Mouse (Mus musculus) heart, embryonic 11.5 days (tissue): ENCODE results near the gene Plod1. TPM values are rescaled to one million over a fixed set of nuclear protein-coding genes. Genes with fewer than 3 reads are reported as not detected.

Source experiments
- ATAC-seq: fragments of 200-750 bp; cut with Nextera tagmentation; replicated peaks from 2 replicates; pipeline ENCODE4 v1.8.0; 2017; ENCODE audit warnings: moderate library complexity; ENCODE audit not compliant: insufficient number of reproducible peaks, low FRiP score, low TSS enrichment
- H3K27ac ChIP-seq: fragments of 300-500 bp; sonication (generic); 2 replicates; pipeline ENCODE4 v1.5.1; 2014; ENCODE audit warnings: mild to moderate bottlenecking, low read depth, low read length
- H3K27me3 ChIP-seq: fragments of 300-500 bp; sonication (generic); 2 replicates; pipeline ENCODE4 v1.6.1; 2014; ENCODE audit warnings: mild to moderate bottlenecking, low read length, mixed read lengths; ENCODE audit not compliant: control insufficient read depth, insufficient read depth
- H3K36me3 ChIP-seq: fragments of 300-500 bp; sonication (generic); 2 replicates; pipeline ENCODE4 v1.6.1; 2014; ENCODE audit warnings: mild to moderate bottlenecking, low read length, moderate library complexity, mixed read lengths; ENCODE audit not compliant: control insufficient read depth, insufficient read depth
- H3K4me1 ChIP-seq: fragments of 300-500 bp; sonication (generic); 2 replicates; pipeline ENCODE4 v1.6.1; 2014; ENCODE audit warnings: low read length; ENCODE audit not compliant: control insufficient read depth, insufficient read depth
- H3K4me2 ChIP-seq: fragments of 300-500 bp; sonication (generic); 2 replicates; pipeline ENCODE4 v1.6.1; 2014; ENCODE audit warnings: mild to moderate bottlenecking, moderate library complexity
- H3K4me3 ChIP-seq: fragments of 300-500 bp; sonication (generic); 2 replicates; pipeline ENCODE4 v1.5.1; 2014; ENCODE audit warnings: low read depth, low read length
- H3K9ac ChIP-seq: fragments of 300-500 bp; sonication (generic); 2 replicates; pipeline ENCODE4 v1.6.1; 2014; ENCODE audit warnings: mild to moderate bottlenecking, low read depth, low read length, moderate library complexity
- H3K9me3 ChIP-seq: fragments of 300-500 bp; sonication (generic); replicated peaks from 2 replicates; pipeline ENCODE4 v1.6.1; 2016; ENCODE audit warnings: low read length; ENCODE audit not compliant: control insufficient read depth
- WGBS: fragments of 180-500 bp; shearing (Covaris S2); extraction: QIAGEN DNeasy Blood & Tissue Kit; methylation state at CpG from one replicate; pipeline ENCODE4 v1.1.7; 2014; ENCODE audit not compliant: insufficient replicate concordance; 5-methylcytosine and 5-hydroxymethylcytosine counted together
- polyA plus RNA-seq: library from polyadenylated mRNA; unstranded; fragments of >200 nt; fragmentation: Nextera tagmentation; extraction: Ambion mirVana; gene quantifications from 2 replicates; pipeline ENCODE4 v1.2.1, GENCODE M21; 2014

Plod1 gene
- 40.1 and 50.2 TPM in 2 replicates for polyA plus RNA-seq

DNA sequence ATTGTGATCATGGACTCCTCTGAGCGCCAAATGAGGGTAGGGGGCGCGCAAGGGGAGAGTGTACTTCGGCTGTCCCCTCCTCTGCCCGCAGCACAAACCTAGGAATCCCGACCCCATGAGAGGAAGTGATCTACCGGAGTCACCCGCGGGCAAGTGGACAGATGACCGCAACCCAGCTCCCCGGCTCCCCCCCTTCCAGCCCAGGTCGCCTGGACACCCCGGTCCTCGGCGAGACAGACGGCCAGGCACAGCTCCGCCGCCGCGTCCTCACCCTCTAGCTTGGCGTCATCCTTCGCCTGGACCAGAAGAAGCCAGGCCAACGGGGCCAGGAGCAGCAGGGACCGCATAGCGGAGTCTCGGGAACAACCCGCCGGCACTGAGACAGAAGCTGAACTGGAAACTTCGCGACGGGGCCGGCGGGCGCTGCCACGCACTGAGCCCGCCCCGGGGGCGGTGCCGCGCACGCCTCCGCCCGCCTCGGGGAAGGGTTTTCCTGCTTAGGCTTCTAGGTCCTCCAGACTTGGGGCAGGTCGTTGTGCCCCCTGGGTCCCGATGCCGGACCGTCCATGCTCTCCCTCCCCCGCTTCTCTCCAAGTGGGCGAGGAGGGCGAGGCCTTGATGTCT, at the start of gene Plod1:
Gene Plod1 (minus strand): TSS at position 437 of the 624 bp plus-strand sequence.
- H3K4me1 ChIP-seq: peaks cover 7% of the 10 kb centered on the region
- H3K27me3 ChIP-seq: no peaks in the 10 kb centered on the region
- H3K9ac ChIP-seq: peak within 1 kb of the TSS; percentile 88
- under 1% methylated on average over 50 of the region's 51 CpGs for WGBS
- ATAC-seq: peak; percentile 68
- H3K4me3 ChIP-seq: peak within 1 kb of the TSS; percentile 72
- no peaks in the 10 kb centered on the region for H3K9me3 ChIP-seq
- peak within 1 kb of the TSS; percentile 87 for H3K4me2 ChIP-seq
- peaks cover 1% of the 10 kb centered on the region; the same call in 1 of the 2 replicates for H3K36me3 ChIP-seq
- peak within 1 kb of the TSS; percentile 80 for H3K27ac ChIP-seq

DNA sequence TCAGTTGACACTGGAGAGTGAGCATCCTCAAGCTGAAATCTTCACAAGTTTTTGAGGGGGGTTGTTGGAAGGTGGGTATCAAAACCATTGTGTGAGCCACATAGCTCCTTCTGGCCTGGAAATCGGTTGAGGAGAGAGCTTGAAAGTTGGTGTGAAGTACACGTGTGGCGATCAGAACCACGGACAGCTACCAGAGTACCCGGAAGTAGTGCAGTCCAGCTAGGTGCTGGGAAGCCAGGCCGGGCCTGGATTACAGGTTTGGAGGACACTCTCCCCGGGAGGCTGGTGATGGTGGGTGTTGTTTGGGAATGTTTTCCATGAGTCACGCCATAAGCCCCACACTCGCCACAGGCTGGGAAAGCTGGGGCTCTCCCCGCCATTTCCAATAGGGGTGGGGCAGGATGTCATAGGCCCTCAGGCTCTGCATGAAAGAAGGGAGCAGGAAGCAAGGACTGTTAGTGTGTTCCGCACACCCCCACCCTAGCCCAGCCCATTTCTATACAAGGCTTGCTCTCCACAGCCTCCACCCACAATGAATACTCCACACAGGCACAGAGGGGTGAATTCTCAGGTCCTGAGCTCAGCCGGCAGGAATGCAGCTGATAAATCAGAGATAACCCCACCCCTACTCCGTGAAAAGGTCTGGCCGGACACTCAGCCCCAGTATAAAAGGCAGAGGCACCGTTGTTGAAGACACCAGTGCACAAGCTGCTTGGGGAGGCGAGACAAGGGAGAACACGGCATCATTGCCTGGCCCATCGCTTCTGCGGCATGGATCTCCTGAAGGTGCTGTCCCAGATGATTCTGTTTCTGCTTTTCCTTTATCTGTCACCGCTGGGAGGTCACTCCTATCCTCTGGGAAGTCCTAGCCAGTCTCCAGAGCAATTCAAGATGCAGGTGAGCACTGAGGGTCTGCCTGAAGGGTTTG, 48.9 kb upstream of the Plod1 start, which contains the start of gene Nppb:
Gene Nppb (plus strand): TSS at position 584 of the 928 bp plus-strand sequence.
- peaks cover 10% of the 10 kb centered on the region for H3K27me3 ChIP-seq
- H3K9ac ChIP-seq: peak within 1 kb of the TSS; percentile 74
- peak within 1 kb of the TSS; percentile 58 for H3K4me2 ChIP-seq
- H3K4me1 ChIP-seq: peaks cover 6% of the 10 kb centered on the region
- no peaks in the 10 kb centered on the region for H3K9me3 ChIP-seq
- peak; percentile 73 for ATAC-seq
- peak within 1 kb of the TSS; percentile 44 for H3K4me3 ChIP-seq
- H3K27ac ChIP-seq: peak within 1 kb of the TSS; percentile 89
- 17% methylated on average over 20 of the region's 20 CpGs for WGBS
- H3K36me3 ChIP-seq: no peaks in the 10 kb centered on the region

GRCm38 (mm10) chr4:147979441-147979860, 42.9 kb upstream of the Plod1 start:
- Histone ChIP-seq H3K4me2 (no peak overlapping the region), H3K9ac (no peak overlapping the region), H3K4me1 (no peaks in the 10 kb centered on the region), H3K9me3 (peaks cover 3% of the 10 kb centered on the region; the same call in 1 of the 2 replicates), H3K4me3 (no peak overlapping the region), H3K36me3 (no peaks in the 10 kb centered on the region), H3K27ac (no peak overlapping the region), H3K27me3 (peaks cover 14% of the 10 kb centered on the region)
- no peak for ATAC-seq
- WGBS: 77% methylated on average over 7 of the region's 7 CpGs

DNA sequence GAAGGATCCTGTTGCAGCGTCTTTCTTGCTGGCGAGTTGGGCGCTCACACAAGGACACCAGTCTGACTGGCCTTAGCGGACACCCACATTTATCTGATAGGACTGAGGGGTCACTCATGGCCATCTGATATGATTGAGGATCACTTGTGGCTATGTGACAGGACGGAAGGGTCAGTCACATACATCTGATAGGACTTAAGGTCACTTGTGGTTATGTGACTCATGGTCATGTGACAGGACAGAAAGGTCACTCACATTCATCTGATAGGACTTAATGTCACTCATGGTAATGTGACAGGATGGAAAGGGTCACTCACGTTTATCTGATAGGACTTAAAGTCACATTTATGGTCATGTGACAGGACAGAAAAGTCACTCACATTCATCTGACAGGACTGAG, 41.8 kb upstream of the Plod1 start:
- Histone ChIP-seq H3K4me1 (no peaks in the 10 kb centered on the region), H3K4me2 (no peak overlapping the region), H3K9me3 (peaks cover 3% of the 10 kb centered on the region; the same call in 1 of the 2 replicates), H3K9ac (no peak overlapping the region), H3K27ac (no peak overlapping the region), H3K36me3 (no peaks in the 10 kb centered on the region), H3K27me3 (peaks cover 14% of the 10 kb centered on the region), H3K4me3 (no peak overlapping the region)
- no peak for ATAC-seq
- WGBS: 87% methylated on average over 6 of the region's 6 CpGs

DNA sequence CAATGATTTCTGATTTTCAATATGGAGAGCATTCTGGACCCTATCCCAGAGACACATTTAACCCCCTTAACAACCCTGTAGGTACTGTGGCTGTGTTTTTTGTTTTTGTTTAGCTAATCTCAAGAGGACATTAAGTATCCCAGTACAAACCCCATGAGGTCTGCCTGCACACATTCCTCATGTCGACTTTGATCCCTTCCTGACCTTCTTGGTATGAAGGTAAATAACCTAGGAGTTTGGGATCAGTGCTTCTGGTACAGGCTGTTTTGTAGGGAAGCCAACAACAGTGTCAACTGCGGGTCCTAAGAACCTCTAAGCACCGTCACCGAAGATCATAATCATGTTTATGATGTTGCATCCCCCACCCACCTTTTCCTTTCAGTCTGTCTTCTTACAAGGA, 41.2 kb upstream of the Plod1 start:
- Histone ChIP-seq H3K4me1 (no peaks in the 10 kb centered on the region), H3K27me3 (peaks cover 18% of the 10 kb centered on the region), H3K9ac (no peak overlapping the region), H3K4me2 (no peak overlapping the region), H3K27ac (no peak overlapping the region), H3K36me3 (no peaks in the 10 kb centered on the region), H3K9me3 (peaks cover 3% of the 10 kb centered on the region; the same call in 1 of the 2 replicates), H3K4me3 (no peak overlapping the region)
- WGBS: 74% methylated on average over 4 of the region's 4 CpGs
- ATAC-seq: no peak

GRCm38 (mm10) chr4:147976237-147976636, 39.7 kb upstream of the Plod1 start:
- Histone ChIP-seq H3K4me1 (no peaks in the 10 kb centered on the region), H3K27ac (no peak overlapping the region), H3K27me3 (peaks cover 9% of the 10 kb centered on the region), H3K4me3 (no peak overlapping the region), H3K4me2 (no peak overlapping the region), H3K36me3 (no peaks in the 10 kb centered on the region), H3K9me3 (peaks cover 3% of the 10 kb centered on the region; the same call in 1 of the 2 replicates), H3K9ac (no peak overlapping the region)
- WGBS: 55% methylated on average over 3 of the region's 3 CpGs
- no peak for ATAC-seq

DNA sequence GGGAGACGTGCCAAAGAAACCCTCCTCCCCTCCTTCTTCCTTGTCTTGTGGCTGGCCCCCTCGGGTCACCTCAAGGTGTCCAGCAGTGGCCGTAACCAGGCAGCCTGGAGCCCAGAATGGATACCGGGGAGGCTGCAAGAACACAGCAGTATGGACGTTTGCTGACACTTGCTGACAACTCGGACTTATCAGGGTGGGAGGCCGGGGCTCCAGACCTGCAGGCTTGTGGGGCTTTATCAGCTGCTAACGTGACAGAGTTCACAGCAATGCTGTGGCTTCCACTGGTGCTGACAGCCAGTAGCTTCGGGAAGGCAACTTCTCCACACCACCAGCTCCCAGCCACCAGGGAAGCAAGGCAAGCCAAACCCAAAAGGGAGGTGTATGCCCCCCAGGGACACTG, 32.8 kb upstream of the Plod1 start:
- H3K27me3 ChIP-seq: peaks cover 16% of the 10 kb centered on the region
- peak overlapping the region; percentile 42 for H3K4me2 ChIP-seq
- peaks cover 6% of the 10 kb centered on the region; the same call in 1 of the 2 replicates for H3K4me1 ChIP-seq
- H3K36me3 ChIP-seq: no peaks in the 10 kb centered on the region
- no peak overlapping the region for H3K4me3 ChIP-seq
- 5% methylated on average over 9 of the region's 9 CpGs for whole genome bisulfite sequencing
- no peaks in the 10 kb centered on the region for H3K9me3 ChIP-seq
- peak; percentile 75 for ATAC-seq
- H3K9ac ChIP-seq: no peak overlapping the region; the same call in 1 of the 2 replicates
- H3K27ac ChIP-seq: peak overlapping the region; percentile 73

GRCm38 (mm10) chr4:147968816-147969215, 32.2 kb upstream of the Plod1 start:
- no peak overlapping the region; the same call in 1 of the 2 replicates for H3K9ac ChIP-seq
- H3K36me3 ChIP-seq: no peaks in the 10 kb centered on the region
- no peak for ATAC-seq
- no peaks in the 10 kb centered on the region for H3K9me3 ChIP-seq
- no peak overlapping the region for H3K4me3 ChIP-seq
- peaks cover 6% of the 10 kb centered on the region; the same call in 1 of the 2 replicates for H3K4me1 ChIP-seq
- H3K4me2 ChIP-seq: peak overlapping the region; percentile 42
- H3K27me3 ChIP-seq: peaks cover 16% of the 10 kb centered on the region
- H3K27ac ChIP-seq: peak overlapping the region; percentile 73
- 45% methylated on average over 2 of the region's 2 CpGs for WGBS
